Mouse (Mus musculus) liver, embryonic 14.5 days (tissue): Measurements from ENCODE around the gene Pea15a.

ENCODE experiments used
- CTCF ChIP-seq: IDR thresholded peaks from 2 replicates; pipeline ENCODE4 v1.5.1; 2016; ENCODE audit warnings: antibody characterized with exemption, low read depth, control low read depth
- EP300 ChIP-seq: IDR thresholded peaks from 2 replicates; pipeline ENCODE4 v1.6.1; 2016; ENCODE audit warnings: antibody characterized with exemption, low read depth

DNA sequence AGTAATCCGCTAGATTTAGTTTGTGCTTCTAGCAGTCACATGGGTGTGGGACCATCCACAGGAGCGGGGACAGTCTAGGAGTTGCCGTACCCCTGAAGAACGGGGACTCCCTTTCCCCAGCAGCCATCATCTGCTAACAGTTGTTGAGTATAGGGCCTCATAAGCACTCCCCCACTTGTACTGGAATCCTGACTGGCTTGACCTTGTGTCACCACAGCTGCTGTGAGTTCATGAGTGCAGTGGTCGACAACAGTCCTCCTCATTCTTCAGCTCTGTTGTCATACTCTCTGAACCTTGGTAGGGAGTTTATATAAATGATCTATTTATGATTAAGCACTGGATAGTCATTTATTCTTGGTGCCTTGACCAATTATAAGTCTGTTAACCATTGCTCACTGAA, 36.8 kb downstream of the Pea15a start:
- TF ChIP-seq CTCF (no peak), EP300 (no peak)
